Mouse (Mus musculus) gastrocnemius, postnatal 14 days (tissue): ENCODE measurements around the gene Elfn2. TPM values are rescaled to one million over a fixed set of nuclear protein-coding genes. Genes with fewer than 3 reads are reported as not detected.

Source experiments
- DNase-seq: peaks from one replicate; pipeline ENCODE4 v3.0.0; 2021; ENCODE audit warnings: mixed read lengths
- intact Hi-C: fragments of 180-260 bp; cut with DNase I; formaldehyde crosslinking; loops from one replicate; pipeline ENCODE4 v1.15.1; 2025; ENCODE audit warnings: low total_unique reads
- total RNA-seq, 2 experiments: library from RNA; stranded (reverse); gene quantifications; 2 replicates each; pipeline ENCODE4 v1.2.3; 2021

Gene Elfn2
- total RNA-seq, 2 experiments from 2014 or later = 0.07 to 0.62 TPM

GRCm38 (mm10) chr15:78633413-78633812, 85.2 kb downstream of the Elfn2 start:
- intact Hi-C loops = no loop called here
- DNase-seq = no peak

GRCm38 (mm10) chr15:78632387-78632786, 86.2 kb downstream of the Elfn2 start:
- intact Hi-C loops = no loop called here
- no peak for DNase-seq

- intact Hi-C loops = loop anchor here (5.0 kb wide), 2 partner anchors 96 to 116 kb away; no protein-coding TSS in a partner anchor
These were observed 92.3 kb downstream of the Elfn2 start for GRCm38 (mm10) chr15:78626285-78626684.

GRCm38 (mm10) chr15:78624961-78625360, 93.6 kb downstream of the Elfn2 start:
- intact Hi-C loops = loop anchor here (5.0 kb wide), 2 partner anchors 97 to 117 kb away; no protein-coding TSS in a partner anchor
- no peak for DNase-seq

More at GRCm38 (mm10) chr15:78626285-78626684, 92.3 kb downstream of the Elfn2 start:
- DNase-seq = no peak

DNA sequence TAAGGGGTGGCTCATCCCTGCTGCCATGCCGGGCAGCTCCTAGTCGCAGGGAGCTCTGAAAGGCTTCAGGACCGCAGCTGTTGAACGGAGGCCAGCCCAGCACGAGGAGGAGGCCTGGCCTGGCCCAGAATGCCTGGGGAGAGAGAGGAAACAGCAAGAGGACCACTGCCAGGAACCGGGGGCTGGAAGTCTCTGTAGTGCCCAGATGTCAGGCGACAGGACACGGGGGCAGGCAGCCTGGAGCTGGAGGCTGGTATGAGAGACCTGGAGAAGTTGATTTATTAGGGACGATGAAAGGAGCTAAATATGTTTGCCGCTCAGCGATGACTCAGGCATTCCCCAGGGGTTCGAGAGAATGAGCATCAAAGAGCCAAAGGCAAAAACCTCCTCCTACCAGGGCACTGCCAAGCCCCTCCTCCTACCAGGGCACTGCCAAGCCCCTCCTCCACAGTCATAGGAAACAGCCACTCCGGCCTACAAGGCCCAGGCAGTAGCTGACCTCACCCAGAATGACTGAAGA, 94.1 kb downstream of the Elfn2 start:
- peak; percentile 77 for DNase-seq
- intact Hi-C loops = no loop called here

- intact Hi-C loops = no loop called here
These were observed 95.1 kb downstream of the Elfn2 start for GRCm38 (mm10) chr15:78623426-78623825.

More at GRCm38 (mm10) chr15:78623426-78623825, 95.1 kb downstream of the Elfn2 start:
- DNase-seq = peak; percentile 60

Other genes starting within 250 kb of the Elfn2 start
- not detected for gene Il2rb, start 223.5 kb downstream of the Elfn2 start, total RNA-seq
- gene C1qtnf6, start 187.4 kb downstream of the Elfn2 start, total RNA-seq = 10 to 100 TPM; 36.9 to 40.4 TPM
- under 1 TPM in 1 of 2 experiments, not detected in 1; 0.04 TPM for gene Sstr3, start 174.1 kb downstream of the Elfn2 start, total RNA-seq
- 1 to 10 TPM; 1.1 to 2.5 TPM for gene Rac2, start 146.0 kb downstream of the Elfn2 start, total RNA-seq
- gene Cyth4, start 121.7 kb downstream of the Elfn2 start, total RNA-seq = 1 to 10 TPM; 2.9 to 3.3 TPM
- gene Mfng, start 54.7 kb upstream of the Elfn2 start, total RNA-seq = 1 to 10 TPM; 5.6 to 7.1 TPM
- gene Card10, start 84.3 kb upstream of the Elfn2 start, total RNA-seq = 1 to 10 TPM; 9.6 to 9.7 TPM
- 10 to 100 TPM; 22.7 to 23.6 TPM for gene Cdc42ep1, start 123.9 kb upstream of the Elfn2 start, total RNA-seq
- not detected for gene Lgals2, start 136.8 kb upstream of the Elfn2 start, total RNA-seq
- 10 to 100 TPM; 28.0 to 28.2 TPM for gene Gga1, start 158.4 kb upstream of the Elfn2 start, total RNA-seq
- not detected for gene Gm49510, start 180.9 kb upstream of the Elfn2 start, total RNA-seq
- 1 to 10 TPM; 3.3 to 3.6 TPM for gene Sh3bp1, start 181.0 kb upstream of the Elfn2 start, total RNA-seq
- 1 to 10 TPM; 4.8 to 6.8 TPM for gene Pdxp, start 195.1 kb upstream of the Elfn2 start, total RNA-seq
- 100 to 1,000 TPM; 398 to 459 TPM for gene Lgals1, start 208.0 kb upstream of the Elfn2 start, total RNA-seq
- gene Nol12, start 216.2 kb upstream of the Elfn2 start, total RNA-seq = 10 to 100 TPM; 28.3 to 30.3 TPM
- gene Triobp, start 229.0 kb upstream of the Elfn2 start, total RNA-seq = 10 to 100 TPM; 57.9 to 80.0 TPM